Mouse (Mus musculus) spleen, adult 2 months (tissue): ENCODE results near the gene Crybg2.

Experiments used
- CTCF ChIP-seq: fragments of 200-500 bp; IDR thresholded peaks from 2 replicates; pipeline ENCODE4 v1.5.1; 2011; ENCODE audit warnings: mild to moderate bottlenecking, inconsistent platforms; ENCODE audit not compliant: insufficient read depth, insufficient read length, insufficient replicate concordance; ENCODE audit errors: extremely low read depth
- POLR2A ChIP-seq: fragments of 200-500 bp; IDR thresholded peaks from 2 replicates; pipeline ENCODE4 v1.6.1; 2011; ENCODE audit warnings: low read depth, low read length, inconsistent platforms

DNA sequence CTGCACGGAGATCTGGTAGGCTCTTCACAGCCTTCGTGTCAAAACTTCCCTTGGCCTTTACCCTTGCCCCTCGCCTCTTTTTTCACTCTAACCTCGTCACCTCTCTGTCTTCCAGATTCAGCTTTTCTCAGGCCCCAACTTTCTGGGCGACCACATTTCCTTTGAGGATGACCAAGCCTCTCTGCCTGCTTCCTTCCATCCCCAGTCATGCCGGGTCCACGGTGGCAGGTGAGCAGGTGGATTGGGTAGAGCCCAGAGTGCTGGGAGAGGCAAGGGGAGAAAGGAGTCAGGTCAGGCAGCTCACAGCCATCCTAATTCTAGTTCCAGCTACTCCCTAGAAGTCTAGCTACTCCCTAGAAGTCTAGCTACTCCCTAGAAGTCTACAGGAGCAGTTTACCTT lies 21.8 kb downstream of the Crybg2 start:
- no peak for TF ChIP-seq CTCF
- no peak for TF ChIP-seq POLR2A
